Mouse (Mus musculus): ENCODE measurements around the gene Ltbp3.

The Ltbp3 gene

GRCm38 (mm10) chr19:5806051-5806808 is 65.5 kb downstream of the Ltbp3 start:
- no peak for DNase-seq (ENCODE audit: low spot score in 2 of 2)

GRCm38 (mm10) chr19:5806809-5807205 is 66.1 kb downstream of the Ltbp3 start:
- no peak for DNase-seq (ENCODE audit: low spot score in 2 of 2)

GRCm38 (mm10) chr19:5807740-5808139 is 67.0 kb downstream of the Ltbp3 start:
- no peak for DNase-seq (ENCODE audit: low spot score in 2 of 2)

Measured in natural killer cell, adult 2 months (primary cell).